Mouse (Mus musculus): ENCODE data around the gene Mlh1. TPM values are rescaled to one million over a fixed set of nuclear protein-coding genes. Genes with fewer than 3 reads are reported as not detected.

The Mlh1 gene
- polyA plus RNA-seq, 1 experiment from 2014 or later, result 43.8 TPM

DNA sequence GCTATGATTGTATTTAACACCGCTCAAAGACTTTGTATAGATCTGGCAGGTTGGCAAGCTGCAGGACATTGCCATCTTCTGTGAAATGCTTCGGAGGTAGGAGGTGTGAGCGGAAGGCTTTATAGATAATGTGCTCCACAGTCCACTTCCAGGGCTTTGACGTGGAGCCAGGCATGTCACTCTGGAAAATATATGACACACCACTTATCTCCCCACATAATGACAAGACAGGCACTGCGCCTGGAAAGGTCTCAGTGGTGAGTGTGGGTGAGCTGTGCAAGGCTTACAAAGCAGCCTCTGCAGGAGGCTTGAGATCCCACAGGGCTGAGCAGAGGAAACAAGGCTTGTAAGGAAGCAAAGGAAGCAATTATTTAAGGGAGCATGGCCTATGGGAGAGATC is 43.1 kb downstream of the Mlh1 start:
- peaks cover 51% of the 10 kb centered on the region for H3K36me3 ChIP-seq (ENCODE audit: insufficient read depth, low read length)
- no peak for ATAC-seq (ENCODE audit: low FRiP score, low TSS enrichment)
- H3K9ac ChIP-seq (replicated peaks; ENCODE audit: low read length), result no peak overlapping the region
- H3K4me2 ChIP-seq (replicated peaks; ENCODE audit: low read depth, low read length), result no peak overlapping the region
- no peaks in the 10 kb centered on the region for H3K9me3 ChIP-seq (ENCODE audit: low read length)
- 78% methylated on average over 5 of the region's 5 CpGs for WGBS
- no peaks in the 10 kb centered on the region for H3K4me1 ChIP-seq (ENCODE audit: insufficient read depth, low read length)
- no peaks in the 10 kb centered on the region for H3K27me3 ChIP-seq (ENCODE audit: insufficient read depth, low read length)
- no peak overlapping the region for H3K27ac ChIP-seq (ENCODE audit: low read length)
- H3K4me3 ChIP-seq (ENCODE audit: low read length), result no peak overlapping the region

GRCm38 (mm10) chr9:111223406-111223805 is 48.2 kb downstream of the Mlh1 start:
- ATAC-seq (ENCODE audit: low FRiP score, low TSS enrichment), result no peak
- H3K4me3 ChIP-seq (ENCODE audit: low read length), result no peak overlapping the region
- no peaks in the 10 kb centered on the region for H3K4me1 ChIP-seq (ENCODE audit: insufficient read depth, low read length)
- H3K9ac ChIP-seq (replicated peaks; ENCODE audit: low read length), result no peak overlapping the region
- H3K9me3 ChIP-seq (ENCODE audit: low read length), result no peaks in the 10 kb centered on the region
- no peak overlapping the region for H3K4me2 ChIP-seq (replicated peaks; ENCODE audit: low read depth, low read length)
- no peak overlapping the region for H3K27ac ChIP-seq (ENCODE audit: low read length)
- 97% methylated on average over 5 of the region's 5 CpGs for WGBS
- H3K36me3 ChIP-seq (ENCODE audit: insufficient read depth, low read length), result peaks cover 35% of the 10 kb centered on the region
- H3K27me3 ChIP-seq (ENCODE audit: insufficient read depth, low read length), result no peaks in the 10 kb centered on the region

DNA sequence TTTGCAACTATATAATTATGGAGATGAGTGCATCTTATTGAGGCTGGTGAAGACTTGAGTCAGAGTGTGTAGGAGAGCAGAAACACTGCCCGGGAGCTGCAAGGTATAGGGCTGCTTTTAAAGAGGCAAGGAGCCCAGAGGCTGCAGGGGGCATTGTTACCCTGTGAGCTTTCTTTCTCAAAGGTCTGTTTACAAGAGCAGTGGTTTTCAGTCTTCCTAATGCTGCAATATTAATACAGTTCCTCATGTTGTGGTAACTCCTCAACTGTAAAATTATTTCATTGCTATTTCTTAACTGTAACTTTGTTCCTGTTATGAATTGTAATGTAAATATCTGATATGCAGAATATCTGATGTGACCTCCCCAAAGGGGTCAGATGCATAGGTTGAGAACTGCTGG is 50.0 kb downstream of the Mlh1 start:
- peaks cover 23% of the 10 kb centered on the region for H3K36me3 ChIP-seq (ENCODE audit: insufficient read depth, low read length)
- no peak overlapping the region for H3K4me3 ChIP-seq (ENCODE audit: low read length)
- H3K4me1 ChIP-seq (ENCODE audit: insufficient read depth, low read length), result no peaks in the 10 kb centered on the region
- no peaks in the 10 kb centered on the region for H3K9me3 ChIP-seq (ENCODE audit: low read length)
- no peak overlapping the region for H3K9ac ChIP-seq (replicated peaks; ENCODE audit: low read length)
- no peak for ATAC-seq (ENCODE audit: low FRiP score, low TSS enrichment)
- H3K4me2 ChIP-seq (replicated peaks; ENCODE audit: low read depth, low read length), result no peak overlapping the region
- H3K27me3 ChIP-seq (ENCODE audit: insufficient read depth, low read length), result no peaks in the 10 kb centered on the region
- WGBS, result 83% methylated on average over 1 of the region's 1 CpGs
- no peak overlapping the region for H3K27ac ChIP-seq (ENCODE audit: low read length)

DNA sequence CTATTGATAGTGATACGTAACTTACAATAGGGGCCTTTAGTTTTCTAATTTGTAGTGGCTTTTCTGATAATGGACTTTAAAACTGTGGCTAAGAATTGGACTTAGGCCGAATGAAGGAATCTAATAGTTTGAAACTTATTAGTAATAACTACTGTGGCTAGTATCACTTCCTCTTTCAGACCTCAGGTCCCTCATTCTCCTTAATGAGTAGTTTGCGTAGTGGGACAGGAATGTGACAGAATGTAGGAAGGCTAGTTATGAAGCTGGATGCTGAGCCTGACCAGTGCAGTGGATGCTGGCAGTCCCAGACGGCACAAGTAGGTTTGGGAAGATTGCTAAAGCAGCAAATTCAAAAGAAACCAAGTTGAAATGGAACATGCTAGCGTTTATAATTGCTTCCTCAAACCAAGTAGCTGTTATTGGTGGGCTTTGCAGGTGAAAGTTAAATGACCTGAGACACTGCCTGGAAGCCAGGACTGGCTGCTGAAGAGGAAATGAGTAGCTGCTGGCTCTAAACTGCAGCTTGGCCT is 51.0 kb downstream of the Mlh1 start:
- Histone ChIP-seq H3K27ac (ENCODE audit: low read length) (no peak overlapping the region), H3K27me3 (ENCODE audit: insufficient read depth, low read length) (no peaks in the 10 kb centered on the region), H3K4me3 (ENCODE audit: low read length) (no peak overlapping the region), H3K9me3 (ENCODE audit: low read length) (no peaks in the 10 kb centered on the region), H3K36me3 (ENCODE audit: insufficient read depth, low read length) (peaks cover 13% of the 10 kb centered on the region), H3K9ac (replicated peaks; ENCODE audit: low read length) (no peak overlapping the region), H3K4me1 (ENCODE audit: insufficient read depth, low read length) (no peaks in the 10 kb centered on the region), H3K4me2 (replicated peaks; ENCODE audit: low read depth, low read length) (no peak overlapping the region)
- ATAC-seq (ENCODE audit: low FRiP score, low TSS enrichment), result no peak
- 86% methylated on average over 5 of the region's 5 CpGs for WGBS

DNA sequence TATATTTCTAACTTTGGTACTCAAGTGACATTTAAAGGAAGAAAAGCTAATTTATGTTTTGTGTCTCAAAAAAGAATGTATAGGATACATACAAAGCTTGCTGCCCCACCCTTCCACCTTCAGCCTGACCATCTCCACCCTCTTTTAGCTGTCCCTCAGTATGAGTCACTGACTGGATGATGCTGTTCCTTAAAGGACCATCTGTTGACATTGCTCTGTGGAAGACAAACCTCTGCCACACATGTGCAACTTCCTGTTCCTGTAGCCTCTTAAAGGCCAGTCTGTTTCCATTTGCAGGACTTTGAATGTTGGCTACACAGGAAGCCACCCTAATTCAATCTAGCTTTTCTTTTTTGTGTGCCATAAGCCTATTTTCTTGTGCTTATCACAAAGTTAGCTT is 55.2 kb downstream of the Mlh1 start:
- ATAC-seq (ENCODE audit: low FRiP score, low TSS enrichment), result no peak
- peaks cover 7% of the 10 kb centered on the region; the same call in 1 of the 2 replicates for H3K36me3 ChIP-seq (ENCODE audit: insufficient read depth, low read length)
- no peak overlapping the region for H3K27ac ChIP-seq (ENCODE audit: low read length)
- H3K9me3 ChIP-seq (ENCODE audit: low read length), result no peaks in the 10 kb centered on the region
- H3K9ac ChIP-seq (replicated peaks; ENCODE audit: low read length), result no peak overlapping the region
- H3K4me2 ChIP-seq (replicated peaks; ENCODE audit: low read depth, low read length), result no peak overlapping the region
- H3K4me3 ChIP-seq (ENCODE audit: low read length), result no peak overlapping the region
- H3K27me3 ChIP-seq (ENCODE audit: insufficient read depth, low read length), result no peaks in the 10 kb centered on the region
- H3K4me1 ChIP-seq (ENCODE audit: insufficient read depth, low read length), result peaks cover 6% of the 10 kb centered on the region; the same call in 1 of the 2 replicates

DNA sequence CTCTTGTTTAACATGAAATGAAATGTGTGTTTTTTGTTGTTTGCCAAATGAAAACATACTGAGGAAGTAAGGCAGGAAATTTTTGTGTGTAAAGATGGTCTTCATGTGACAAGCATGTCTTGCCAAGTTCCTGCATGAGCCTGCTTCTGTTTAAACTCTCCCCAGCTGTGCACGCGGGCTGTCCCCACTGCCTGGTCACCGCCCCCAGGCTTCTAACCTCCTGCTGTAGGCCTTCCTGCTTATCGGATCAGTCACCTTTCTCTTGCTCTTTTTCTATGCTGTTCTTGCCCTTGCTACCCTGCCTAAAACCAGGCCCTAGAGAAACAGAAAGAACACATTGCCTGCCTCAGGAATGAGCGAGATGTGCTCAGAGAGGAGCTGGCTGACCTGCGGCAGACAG is 58.1 kb downstream of the Mlh1 start:
- H3K27ac ChIP-seq (ENCODE audit: low read length), result no peak overlapping the region
- no peak overlapping the region for H3K4me3 ChIP-seq (ENCODE audit: low read length)
- WGBS, result 50% methylated on average over 6 of the region's 6 CpGs
- H3K9ac ChIP-seq (replicated peaks; ENCODE audit: low read length), result no peak overlapping the region
- H3K9me3 ChIP-seq (ENCODE audit: low read length), result no peaks in the 10 kb centered on the region
- no peak for ATAC-seq (ENCODE audit: low FRiP score, low TSS enrichment)
- peaks cover 5% of the 10 kb centered on the region; the same call in 1 of the 2 replicates for H3K36me3 ChIP-seq (ENCODE audit: insufficient read depth, low read length)
- H3K4me1 ChIP-seq (ENCODE audit: insufficient read depth, low read length), result peaks cover 6% of the 10 kb centered on the region; the same call in 1 of the 2 replicates
- H3K4me2 ChIP-seq (replicated peaks; ENCODE audit: low read depth, low read length), result no peak overlapping the region
- H3K27me3 ChIP-seq (ENCODE audit: insufficient read depth, low read length), result no peaks in the 10 kb centered on the region

DNA sequence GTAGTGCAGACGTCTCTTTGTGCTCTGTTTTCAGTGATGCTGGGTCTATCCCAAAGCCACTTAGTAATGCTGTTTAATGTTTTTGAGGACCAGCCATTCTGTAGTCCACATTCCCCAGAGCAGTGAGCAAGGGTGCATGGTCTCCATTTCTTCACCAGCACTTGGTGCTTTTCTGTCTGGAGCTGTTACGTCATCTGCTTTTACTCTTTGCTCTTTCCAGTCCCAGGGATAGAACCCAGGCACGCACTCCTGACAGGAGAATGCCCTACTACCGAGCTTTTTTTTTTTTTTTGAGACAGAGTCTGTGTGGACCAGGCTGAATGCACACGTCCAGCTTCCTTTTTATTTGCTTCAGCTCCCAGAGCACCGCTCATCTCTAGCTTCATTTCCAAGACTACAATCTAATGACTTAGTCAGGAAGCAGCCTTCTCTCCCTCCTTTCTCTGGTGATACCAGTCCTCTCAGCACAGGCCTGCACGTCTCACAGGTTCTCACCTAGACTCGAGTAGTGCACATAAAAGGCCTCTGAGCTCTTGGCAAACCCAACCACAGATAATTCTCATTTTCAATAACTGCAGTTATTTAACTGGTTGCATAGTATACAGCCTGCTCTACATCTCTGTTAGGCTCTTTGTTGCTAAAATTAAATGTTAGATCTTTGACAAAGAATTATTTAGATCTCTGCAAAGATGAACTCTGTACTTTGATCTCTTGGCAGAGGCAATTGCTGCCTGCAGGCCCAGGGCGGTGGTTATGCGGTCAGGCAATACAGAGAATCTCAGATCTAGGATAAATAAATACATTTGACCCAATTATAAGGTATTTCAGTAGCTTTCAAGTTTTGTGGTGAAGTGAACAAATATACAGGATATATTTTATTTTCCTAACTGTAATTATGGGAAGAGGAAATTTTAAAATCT is 60.2 kb downstream of the Mlh1 start:
- 76% methylated on average over 10 of the region's 10 CpGs for WGBS
- H3K4me2 ChIP-seq (replicated peaks; ENCODE audit: low read depth, low read length), result no peak overlapping the region

GRCm38 (mm10) chr9:111210412-111210811 is 61.2 kb downstream of the Mlh1 start:
- 83% methylated on average over 4 of the region's 4 CpGs for WGBS
- ATAC-seq (ENCODE audit: low FRiP score, low TSS enrichment), result no peak
- no peak overlapping the region for H3K4me3 ChIP-seq (ENCODE audit: low read length)

More for the DNA sequence above, 60.2 kb downstream of the Mlh1 start:
- no peak overlapping the region for H3K9ac ChIP-seq (replicated peaks; ENCODE audit: low read length)
- H3K27ac ChIP-seq (ENCODE audit: low read length), result no peak overlapping the region
- H3K4me1 ChIP-seq (ENCODE audit: insufficient read depth, low read length), result peaks cover 6% of the 10 kb centered on the region; the same call in 1 of the 2 replicates
- no peak for ATAC-seq (ENCODE audit: low FRiP score, low TSS enrichment)
- peaks cover 9% of the 10 kb centered on the region for H3K36me3 ChIP-seq (ENCODE audit: insufficient read depth, low read length)
- H3K9me3 ChIP-seq (ENCODE audit: low read length), result no peaks in the 10 kb centered on the region
- H3K27me3 ChIP-seq (ENCODE audit: insufficient read depth, low read length), result no peaks in the 10 kb centered on the region
- H3K4me3 ChIP-seq (ENCODE audit: low read length), result no peak overlapping the region

DNA sequence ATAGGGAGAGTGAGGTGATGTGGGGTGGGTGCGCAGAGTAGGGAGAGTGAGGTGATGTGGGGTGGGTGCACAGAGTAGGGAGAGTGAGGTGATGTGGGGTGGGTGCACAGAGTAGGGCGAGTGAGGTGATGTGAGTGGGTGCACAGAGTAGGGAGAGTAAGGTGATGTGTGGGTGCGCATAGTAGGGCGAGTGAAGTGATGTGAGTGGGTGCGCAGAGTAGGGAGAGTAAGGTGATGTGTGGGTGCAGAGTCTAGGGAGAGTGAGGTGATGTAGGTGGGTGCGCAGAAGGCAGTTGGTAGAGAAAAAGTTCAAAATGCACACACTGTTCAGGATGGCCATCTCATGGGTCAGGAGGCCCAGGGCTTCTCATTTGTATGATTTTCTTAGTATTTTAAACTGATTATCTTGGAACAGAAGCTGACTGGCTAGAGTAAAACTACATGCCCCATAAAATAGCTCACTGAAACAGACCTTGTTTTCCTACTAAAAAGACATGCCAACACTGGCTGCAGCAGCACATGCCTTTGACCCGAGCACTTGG is 62.4 kb downstream of the Mlh1 start:
- Histone ChIP-seq H3K9me3 (ENCODE audit: low read length) (no peaks in the 10 kb centered on the region), H3K36me3 (ENCODE audit: insufficient read depth, low read length) (peaks cover 4% of the 10 kb centered on the region; the same call in 1 of the 2 replicates)

More at GRCm38 (mm10) chr9:111210412-111210811, 61.2 kb downstream of the Mlh1 start:
- H3K27ac ChIP-seq (ENCODE audit: low read length), result no peak overlapping the region
- H3K36me3 ChIP-seq (ENCODE audit: insufficient read depth, low read length), result peaks cover 9% of the 10 kb centered on the region
- no peaks in the 10 kb centered on the region for H3K27me3 ChIP-seq (ENCODE audit: insufficient read depth, low read length)
- H3K9ac ChIP-seq (replicated peaks; ENCODE audit: low read length), result no peak overlapping the region
- H3K4me1 ChIP-seq (ENCODE audit: insufficient read depth, low read length), result peaks cover 6% of the 10 kb centered on the region; the same call in 1 of the 2 replicates
- no peak overlapping the region for H3K4me2 ChIP-seq (replicated peaks; ENCODE audit: low read depth, low read length)
- no peaks in the 10 kb centered on the region for H3K9me3 ChIP-seq (ENCODE audit: low read length)

GRCm38 (mm10) chr9:111208185-111208584 is 63.4 kb downstream of the Mlh1 start:
- H3K4me3 ChIP-seq (ENCODE audit: low read length), result no peak overlapping the region
- peaks cover 7% of the 10 kb centered on the region; the same call in 1 of the 2 replicates for H3K36me3 ChIP-seq (ENCODE audit: insufficient read depth, low read length)
- no peak overlapping the region for H3K9ac ChIP-seq (replicated peaks; ENCODE audit: low read length)
- WGBS, result 96% methylated on average over 3 of the region's 3 CpGs
- ATAC-seq (ENCODE audit: low FRiP score, low TSS enrichment), result no peak
- no peaks in the 10 kb centered on the region for H3K27me3 ChIP-seq (ENCODE audit: insufficient read depth, low read length)
- H3K27ac ChIP-seq (ENCODE audit: low read length), result no peak overlapping the region
- H3K4me2 ChIP-seq (replicated peaks; ENCODE audit: low read depth, low read length), result no peak overlapping the region
- no peaks in the 10 kb centered on the region for H3K9me3 ChIP-seq (ENCODE audit: low read length)
- peaks cover 8% of the 10 kb centered on the region; the same call in 1 of the 2 replicates for H3K4me1 ChIP-seq (ENCODE audit: insufficient read depth, low read length)

More for the DNA sequence above, 62.4 kb downstream of the Mlh1 start:
- no peak overlapping the region for H3K9ac ChIP-seq (replicated peaks; ENCODE audit: low read length)
- H3K4me3 ChIP-seq (ENCODE audit: low read length), result no peak overlapping the region
- H3K27me3 ChIP-seq (ENCODE audit: insufficient read depth, low read length), result no peaks in the 10 kb centered on the region
- WGBS, result 84% methylated on average over 7 of the region's 7 CpGs
- no peak overlapping the region for H3K4me2 ChIP-seq (replicated peaks; ENCODE audit: low read depth, low read length)
- no peak overlapping the region for H3K27ac ChIP-seq (ENCODE audit: low read length)
- peaks cover 14% of the 10 kb centered on the region for H3K4me1 ChIP-seq (ENCODE audit: insufficient read depth, low read length)
- ATAC-seq (ENCODE audit: low FRiP score, low TSS enrichment), result no peak

Data from kidney, embryonic 16.5 days (tissue).